Mouse (Mus musculus) embryonic facial prominence, embryonic 11.5 days (tissue): ENCODE data around the gene Shisal2a. TPM values are rescaled to one million over a fixed set of nuclear protein-coding genes. Genes with fewer than 3 reads are reported as not detected.

Experiments used
- ATAC-seq: fragments of 200-750 bp; cut with Nextera tagmentation; replicated peaks from 2 replicates; pipeline ENCODE4 v1.8.0; 2017; ENCODE audit warnings: low read depth; ENCODE audit not compliant: insufficient number of reproducible peaks, low FRiP score, low TSS enrichment
- DNase-seq: peaks from one replicate; pipeline ENCODE4 v3.0.0-alpha.2; 2015; ENCODE audit warnings: low spot score
- H3K27ac ChIP-seq: fragments of 300-500 bp; sonication (generic); replicated peaks from 2 replicates; pipeline ENCODE4 v1.5.1; 2014; ENCODE audit warnings: mild to moderate bottlenecking, low read depth, low read length, control low read depth
- H3K27me3 ChIP-seq: fragments of 300-500 bp; sonication (generic); 2 replicates; pipeline ENCODE4 v1.6.1; 2014; ENCODE audit warnings: mild to moderate bottlenecking, low read length, moderate library complexity, mixed read lengths; ENCODE audit not compliant: control insufficient read depth, insufficient read depth
- H3K36me3 ChIP-seq: fragments of 300-500 bp; sonication (generic); replicated peaks from 2 replicates; pipeline ENCODE4 v1.6.1; 2014; ENCODE audit warnings: low read depth, mild to moderate bottlenecking, low read length, moderate library complexity, mixed read lengths; ENCODE audit not compliant: control insufficient read depth, insufficient read depth
- H3K4me1 ChIP-seq: fragments of 300-500 bp; sonication (generic); 2 replicates; pipeline ENCODE4 v1.6.1; 2014; ENCODE audit warnings: low read length, mixed read lengths; ENCODE audit not compliant: control insufficient read depth, insufficient read depth
- H3K4me2 ChIP-seq: fragments of 300-500 bp; sonication (generic); 2 replicates; pipeline ENCODE4 v1.6.1; 2014; ENCODE audit warnings: low read depth, mild to moderate bottlenecking, control low read depth, low read length, moderate library complexity
- H3K4me3 ChIP-seq: fragments of 300-500 bp; sonication (generic); 2 replicates; pipeline ENCODE4 v1.5.1; 2014; ENCODE audit warnings: low read depth, low read length, control low read depth
- H3K9ac ChIP-seq: fragments of 300-500 bp; sonication (generic); replicated peaks from 2 replicates; pipeline ENCODE4 v1.6.1; 2014; ENCODE audit warnings: mild to moderate bottlenecking, control low read depth, low read length
- H3K9me3 ChIP-seq: fragments of 300-500 bp; sonication (generic); replicated peaks from 2 replicates; pipeline ENCODE4 v1.6.1; 2016; ENCODE audit warnings: mild to moderate bottlenecking, low read length, inconsistent platforms, mixed read lengths; ENCODE audit not compliant: control insufficient read depth
- WGBS: fragments of 180-500 bp; shearing (Covaris S2); extraction: QIAGEN DNeasy Blood & Tissue Kit; methylation state at CpG from one replicate; pipeline ENCODE4 v1.1.7; 2014; 5-methylcytosine and 5-hydroxymethylcytosine counted together
- polyA plus RNA-seq: library from polyadenylated mRNA; unstranded; fragments of >200 nt; fragmentation: Nextera tagmentation; extraction: Ambion mirVana; gene quantifications from 2 replicates; pipeline ENCODE4 v1.2.1, GENCODE M21; 2014

Gene Shisal2a
- polyA plus RNA-seq, 1 experiment from 2014 or later, result 8.5 TPM

DNA sequence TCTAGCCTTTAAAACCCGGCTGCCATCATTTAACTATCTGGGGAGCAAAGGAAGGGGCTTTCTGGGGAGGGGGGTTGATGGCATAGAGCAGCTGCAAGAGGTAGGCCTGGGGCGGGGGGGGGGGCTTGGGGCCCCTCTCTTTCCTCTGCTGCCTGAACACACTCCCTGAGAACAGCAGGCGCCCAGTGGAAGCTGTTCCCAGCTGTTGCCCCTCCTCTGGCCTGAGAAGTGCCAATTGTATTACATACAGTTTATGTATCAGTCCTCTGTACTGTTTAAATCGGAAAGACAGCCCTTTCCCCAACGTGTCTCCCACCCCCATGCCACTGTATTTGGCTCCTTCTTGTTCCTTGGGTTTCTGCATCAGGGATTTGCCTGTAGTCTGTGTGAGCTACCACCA lies 37.3 kb downstream of the Shisal2a start:
- no peaks in the 10 kb centered on the region for H3K27me3 ChIP-seq
- ATAC-seq (no peak), DNase-seq (no peak)
- peak overlapping the region; percentile 15; the same call in 1 of the 2 replicates for H3K9ac ChIP-seq
- H3K4me1 ChIP-seq, result peaks cover 22% of the 10 kb centered on the region
- no peaks in the 10 kb centered on the region for H3K9me3 ChIP-seq
- H3K4me2 ChIP-seq, result no peak overlapping the region
- 28% methylated on average over 5 of the region's 5 CpGs for WGBS
- H3K36me3 ChIP-seq, result no peaks in the 10 kb centered on the region
- H3K4me3 ChIP-seq, result no peak overlapping the region
- peak overlapping the region; percentile 63 for H3K27ac ChIP-seq

DNA sequence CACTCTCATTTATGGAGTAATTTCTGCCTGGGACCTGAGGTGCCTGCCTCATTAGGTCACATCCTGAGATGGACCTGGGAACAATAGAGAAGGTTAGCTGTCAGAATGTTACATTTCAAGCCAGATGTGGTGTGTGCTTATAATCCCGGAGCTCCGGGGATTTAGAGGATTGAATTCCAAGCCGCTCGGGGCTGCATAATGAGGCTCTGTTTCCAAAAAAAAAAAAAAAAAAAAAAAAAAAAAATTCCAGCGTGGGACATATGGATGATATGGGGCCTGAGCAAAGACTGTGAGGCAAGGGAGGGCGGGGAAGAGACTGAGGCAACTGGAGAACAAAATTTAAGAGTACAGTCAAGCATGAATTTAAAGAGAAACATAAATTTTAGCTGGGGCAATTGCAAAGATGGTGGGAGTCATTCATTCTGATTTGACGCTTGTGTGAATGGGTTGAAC lies 38.5 kb downstream of the Shisal2a start:
- Histone ChIP-seq H3K4me3 (no peak overlapping the region), H3K9me3 (no peaks in the 10 kb centered on the region), H3K27ac (peak overlapping the region; percentile 63), H3K36me3 (no peaks in the 10 kb centered on the region), H3K4me2 (no peak overlapping the region), H3K9ac (no peak overlapping the region), H3K27me3 (no peaks in the 10 kb centered on the region), H3K4me1 (peaks cover 17% of the 10 kb centered on the region)
- WGBS, result 5% methylated on average over 7 of the region's 7 CpGs
- ATAC-seq (0 out of 2 replicates have a peak, but pooled peaks have one; percentile 32), DNase-seq (peak; percentile 80)

DNA sequence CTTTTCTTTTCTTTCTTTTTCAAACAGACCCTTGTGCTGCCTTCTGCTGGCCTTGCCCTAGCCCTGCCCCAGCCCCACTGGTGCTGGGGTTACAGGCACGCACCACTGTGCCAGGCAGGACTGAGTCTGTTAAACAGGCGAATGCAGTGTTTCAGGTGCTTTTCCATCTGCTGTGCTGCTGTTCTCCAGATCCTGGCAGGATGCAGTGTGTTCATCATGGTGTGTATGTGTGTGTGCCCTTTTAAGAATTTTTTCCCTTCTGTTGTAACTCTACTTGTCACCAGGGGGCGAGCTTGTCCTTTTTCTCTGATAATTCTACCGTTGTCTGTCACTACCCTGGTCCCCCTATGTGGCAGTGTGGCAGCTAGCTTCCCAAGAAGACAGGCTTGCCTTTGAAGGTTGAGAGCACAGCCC lies 43.9 kb downstream of the Shisal2a start:
- DNase-seq (peak; percentile 87), ATAC-seq (peak; percentile 81)
- peaks cover 7% of the 10 kb centered on the region for H3K36me3 ChIP-seq
- H3K9ac ChIP-seq, result 0 out of 2 replicates have a peak overlapping the region, but pooled peaks have one; percentile 25
- H3K4me2 ChIP-seq, result no peak overlapping the region
- no peak overlapping the region for H3K4me3 ChIP-seq
- no peak overlapping the region for H3K27ac ChIP-seq
- WGBS, result 14% methylated on average over 4 of the region's 4 CpGs
- no peaks in the 10 kb centered on the region for H3K4me1 ChIP-seq
- H3K9me3 ChIP-seq, result no peaks in the 10 kb centered on the region
- H3K27me3 ChIP-seq, result no peaks in the 10 kb centered on the region

DNA sequence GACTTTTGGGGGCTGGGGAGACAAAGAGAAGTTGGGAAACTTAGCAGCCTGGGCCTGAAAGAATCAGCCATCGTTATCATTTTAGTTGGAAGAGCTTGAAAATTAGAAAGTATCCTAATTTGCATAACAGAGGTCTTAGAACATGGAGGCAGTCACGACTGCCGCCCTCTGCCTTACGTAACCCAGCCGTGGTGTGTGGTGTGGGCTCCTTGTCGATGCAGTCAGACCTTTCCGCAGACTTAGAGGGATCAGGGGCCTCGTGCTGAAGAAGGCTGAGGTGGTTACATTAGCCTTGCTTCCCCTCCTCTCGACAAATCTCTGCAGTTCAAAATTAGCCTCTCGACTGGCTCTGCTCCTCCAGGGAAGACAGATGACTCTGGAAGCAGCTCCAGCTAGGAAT lies 44.3 kb downstream of the Shisal2a start:
- no peak overlapping the region for H3K4me3 ChIP-seq
- H3K27ac ChIP-seq, result 0 out of 2 replicates have a peak overlapping the region, but pooled peaks have one; percentile 13
- 69% methylated on average over 10 of the region's 10 CpGs for WGBS
- no peak overlapping the region for H3K4me2 ChIP-seq
- H3K36me3 ChIP-seq, result peaks cover 7% of the 10 kb centered on the region
- H3K27me3 ChIP-seq, result no peaks in the 10 kb centered on the region
- no peaks in the 10 kb centered on the region for H3K4me1 ChIP-seq
- no peak overlapping the region for H3K9ac ChIP-seq
- no peaks in the 10 kb centered on the region for H3K9me3 ChIP-seq
- ATAC-seq, result no peak
- DNase-seq, result no peak

DNA sequence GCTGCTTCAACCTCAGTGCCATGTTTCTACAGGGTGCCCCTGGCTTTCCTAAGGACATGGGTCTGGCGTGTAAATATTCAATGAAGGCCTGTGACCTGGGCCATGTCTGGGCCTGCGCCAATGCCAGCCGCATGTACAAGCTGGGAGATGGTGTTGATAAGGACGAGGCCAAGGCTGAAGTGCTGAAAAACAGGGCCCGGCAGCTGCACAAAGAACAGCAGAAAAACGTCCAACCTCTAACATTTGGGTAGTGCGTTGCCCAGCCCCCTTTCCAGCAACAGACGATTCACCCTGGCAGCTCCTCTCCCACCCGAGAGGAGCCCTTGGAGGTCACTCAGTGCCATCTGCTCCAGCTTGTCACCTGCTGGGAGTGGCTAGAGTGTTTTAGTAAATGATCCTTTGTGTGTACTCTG lies 44.8 kb downstream of the Shisal2a start:
- H3K36me3 ChIP-seq, result peaks cover 7% of the 10 kb centered on the region
- no peak overlapping the region for H3K4me3 ChIP-seq
- no peaks in the 10 kb centered on the region for H3K27me3 ChIP-seq
- 78% methylated on average over 9 of the region's 9 CpGs for WGBS
- ATAC-seq (no peak), DNase-seq (no peak)
- H3K9ac ChIP-seq, result no peak overlapping the region
- no peaks in the 10 kb centered on the region for H3K9me3 ChIP-seq
- no peaks in the 10 kb centered on the region for H3K4me1 ChIP-seq
- H3K4me2 ChIP-seq, result no peak overlapping the region
- H3K27ac ChIP-seq, result 0 out of 2 replicates have a peak overlapping the region, but pooled peaks have one; percentile 28

DNA sequence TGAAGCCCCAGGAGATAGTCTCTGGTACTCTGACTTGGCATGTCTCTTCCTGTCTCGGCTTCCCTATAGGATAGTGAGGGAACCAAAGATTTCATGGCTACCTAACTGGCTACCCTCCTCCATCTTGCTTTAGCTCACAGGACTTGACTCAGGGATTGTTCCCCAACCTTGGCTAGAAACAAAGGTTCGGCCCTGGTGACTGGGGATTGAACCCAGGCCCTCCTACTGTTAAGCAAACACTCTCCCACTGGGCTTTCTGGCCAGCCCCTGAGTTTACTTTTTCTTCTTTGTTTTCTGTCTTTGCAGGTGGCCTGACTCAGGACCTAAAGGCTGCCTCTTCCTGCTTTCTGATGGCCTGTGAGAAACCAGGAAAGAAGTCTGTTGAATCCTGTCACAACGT lies 45.3 kb downstream of the Shisal2a start:
- H3K9me3 ChIP-seq, result no peaks in the 10 kb centered on the region
- no peaks in the 10 kb centered on the region for H3K4me1 ChIP-seq
- H3K27me3 ChIP-seq, result no peaks in the 10 kb centered on the region
- no peak overlapping the region for H3K4me3 ChIP-seq
- DNase-seq (no peak), ATAC-seq (no peak)
- H3K9ac ChIP-seq, result no peak overlapping the region
- no peak overlapping the region for H3K4me2 ChIP-seq
- H3K36me3 ChIP-seq, result peaks cover 7% of the 10 kb centered on the region
- WGBS, result 50% methylated on average over 3 of the region's 3 CpGs
- H3K27ac ChIP-seq, result 0 out of 2 replicates have a peak overlapping the region, but pooled peaks have one; percentile 28

DNA sequence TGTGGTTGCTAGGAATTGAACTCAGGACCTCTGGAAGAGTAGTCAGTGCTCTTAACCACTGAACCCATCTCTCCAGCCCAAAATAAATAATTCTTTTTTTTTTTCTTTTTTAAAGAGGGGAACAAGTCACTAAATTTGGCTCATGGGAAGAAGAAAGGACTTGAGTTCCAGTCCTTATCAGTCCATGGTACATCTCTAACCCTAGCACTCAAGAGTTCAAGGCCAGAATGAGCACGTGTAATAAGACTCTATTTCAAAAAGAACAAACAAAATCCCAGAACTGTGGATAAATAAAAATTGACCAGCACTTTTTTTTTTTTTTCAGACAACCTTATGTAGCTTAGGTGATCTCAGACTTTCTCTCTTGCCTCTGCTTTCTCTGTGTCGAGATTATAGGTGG lies 46.4 kb downstream of the Shisal2a start:
- H3K9me3 ChIP-seq, result no peaks in the 10 kb centered on the region
- DNase-seq (no peak), ATAC-seq (no peak)
- 76% methylated on average over 2 of the region's 2 CpGs for WGBS
- H3K27ac ChIP-seq, result no peak overlapping the region
- peaks cover 7% of the 10 kb centered on the region for H3K36me3 ChIP-seq
- no peak overlapping the region for H3K4me3 ChIP-seq
- no peaks in the 10 kb centered on the region for H3K27me3 ChIP-seq
- H3K4me1 ChIP-seq, result no peaks in the 10 kb centered on the region
- no peak overlapping the region for H3K9ac ChIP-seq
- H3K4me2 ChIP-seq, result no peak overlapping the region

DNA sequence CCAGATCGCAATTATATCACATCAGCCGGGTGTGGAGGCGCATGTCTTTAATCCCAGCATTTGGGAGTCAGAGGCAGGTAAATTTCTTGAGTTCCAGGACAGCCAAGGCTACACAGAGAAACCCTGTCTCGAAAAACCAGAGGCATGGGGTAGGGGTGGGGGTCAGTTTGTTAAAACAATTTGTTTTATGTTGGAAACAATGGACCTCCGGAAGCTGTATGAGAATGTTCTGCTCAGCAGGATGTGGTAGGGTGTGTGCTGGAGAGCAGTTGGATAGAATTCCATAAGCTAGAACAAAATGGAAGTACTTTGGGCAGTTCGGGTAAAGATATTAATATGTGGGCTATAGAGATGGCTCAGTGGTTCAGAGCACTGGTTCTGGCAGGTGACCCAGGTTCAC lies 47.7 kb downstream of the Shisal2a start:
- Histone ChIP-seq H3K27me3 (no peaks in the 10 kb centered on the region), H3K4me3 (no peak overlapping the region), H3K4me1 (no peaks in the 10 kb centered on the region), H3K4me2 (no peak overlapping the region), H3K9ac (no peak overlapping the region), H3K9me3 (no peaks in the 10 kb centered on the region), H3K36me3 (peaks cover 7% of the 10 kb centered on the region), H3K27ac (no peak overlapping the region)
- 89% methylated on average over 6 of the region's 6 CpGs for WGBS
- no peak for ATAC-seq
- no peak for DNase-seq
